Mouse (Mus musculus) stomach, postnatal 0 days (tissue): Measurements from ENCODE around the gene Gja8.

Experiments used
- CTCF ChIP-seq: IDR thresholded peaks from 2 replicates; pipeline ENCODE4 v1.5.1; 2016; ENCODE audit warnings: antibody characterized with exemption, low read depth, mild to moderate bottlenecking, moderate library complexity
- EP300 ChIP-seq: optimal IDR thresholded peaks from 2 replicates; pipeline ENCODE3; 2016; ENCODE audit warnings: antibody characterized with exemption

GRCm38 (mm10) chr3:96868566-96868965, 57.3 kb downstream of the Gja8 start:
- TF ChIP-seq CTCF = no peak
- TF ChIP-seq EP300 = no peak
